Mouse (Mus musculus): ENCODE results near the gene Cep57l1. TPM values are rescaled to one million over a fixed set of nuclear protein-coding genes. Genes with fewer than 3 reads are reported as not detected.

Cep57l1 gene
- polyA plus RNA-seq, 1 experiment from 2014 or later: 14.9 TPM

- Histone ChIP-seq H3K9me3 (no peaks in the 10 kb centered on the region), H3K27ac (replicated peaks) (no peak overlapping the region), H3K4me3 (peak overlapping the region; percentile 77), H3K4me2 (peak overlapping the region; percentile 81), H3K36me3 (no peaks in the 10 kb centered on the region), H3K4me1 (replicated peaks) (peaks cover 44% of the 10 kb centered on the region), H3K9ac (peak overlapping the region; percentile 32), H3K27me3 (no peaks in the 10 kb centered on the region)
- no peak for ATAC-seq (ENCODE audit: low FRiP score, low read depth)
- 77% methylated on average over 6 of the region's 6 CpGs for WGBS
Measured at GRCm38 (mm10) chr10:41812566-41812965, 2.9 kb upstream of the Cep57l1 start.

GRCm38 (mm10) chr10:41810564-41811455, 1.1 kb upstream of the Cep57l1 start:
- Histone ChIP-seq H3K9ac (peak overlapping the region; percentile 84), H3K27ac (replicated peaks) (peak overlapping the region; percentile 96), H3K4me3 (peak overlapping the region; percentile 77), H3K9me3 (no peaks in the 10 kb centered on the region), H3K4me2 (peak overlapping the region; percentile 81), H3K36me3 (no peaks in the 10 kb centered on the region), H3K4me1 (replicated peaks) (peaks cover 44% of the 10 kb centered on the region), H3K27me3 (no peaks in the 10 kb centered on the region)
- ATAC-seq (ENCODE audit: low FRiP score, low read depth): no peak; the same call in 1 of the 2 replicates
- under 1% methylated on average over 36 of the region's 36 CpGs for WGBS

- Histone ChIP-seq H3K27ac (replicated peaks) (peak overlapping the region; percentile 96), H3K9me3 (no peaks in the 10 kb centered on the region), H3K4me2 (peak overlapping the region; percentile 81), H3K27me3 (no peaks in the 10 kb centered on the region), H3K4me3 (peak overlapping the region; percentile 77), H3K9ac (peak overlapping the region; percentile 84), H3K36me3 (no peaks in the 10 kb centered on the region), H3K4me1 (replicated peaks) (peaks cover 34% of the 10 kb centered on the region)
- 2% methylated on average over 25 of the region's 25 CpGs for WGBS
- peak; percentile 89 for ATAC-seq (ENCODE audit: low FRiP score, low read depth)
Measured at GRCm38 (mm10) chr10:41809080-41809770, 446 bp downstream of the Cep57l1 start.

- Histone ChIP-seq H3K27me3 (no peaks in the 10 kb centered on the region), H3K27ac (replicated peaks) (no peak overlapping the region), H3K4me3 (no peak overlapping the region), H3K4me1 (replicated peaks) (0 out of 2 replicates have a peak, but pooled peaks cover 3% of the 10 kb centered on the region), H3K9ac (no peak overlapping the region), H3K4me2 (no peak overlapping the region), H3K9me3 (peaks cover 3% of the 10 kb centered on the region; the same call in 1 of the 2 replicates), H3K36me3 (peaks cover 17% of the 10 kb centered on the region)
- 91% methylated on average over 2 of the region's 2 CpGs for WGBS
- no peak for ATAC-seq (ENCODE audit: low FRiP score, low read depth)
Measured at GRCm38 (mm10) chr10:41805729-41806355, 3.8 kb downstream of the Cep57l1 start.

GRCm38 (mm10) chr10:41804711-41805110, 5.0 kb downstream of the Cep57l1 start:
- Histone ChIP-seq H3K4me2 (no peak overlapping the region), H3K9me3 (peaks cover 3% of the 10 kb centered on the region; the same call in 1 of the 2 replicates), H3K4me1 (replicated peaks) (0 out of 2 replicates have a peak, but pooled peaks cover 3% of the 10 kb centered on the region), H3K27ac (replicated peaks) (no peak overlapping the region), H3K4me3 (no peak overlapping the region), H3K36me3 (peaks cover 28% of the 10 kb centered on the region), H3K9ac (no peak overlapping the region), H3K27me3 (no peaks in the 10 kb centered on the region)
- WGBS: 92% methylated on average over 3 of the region's 3 CpGs
- no peak for ATAC-seq (ENCODE audit: low FRiP score, low read depth)

GRCm38 (mm10) chr10:41803467-41803866, 6.2 kb downstream of the Cep57l1 start:
- no peak overlapping the region for H3K9ac ChIP-seq
- no peak overlapping the region for H3K27ac ChIP-seq (replicated peaks)
- no peak overlapping the region for H3K4me2 ChIP-seq
- peaks cover 40% of the 10 kb centered on the region for H3K36me3 ChIP-seq
- 99% methylated on average over 8 of the region's 8 CpGs for WGBS
- peaks cover 11% of the 10 kb centered on the region for H3K9me3 ChIP-seq
- H3K4me1 ChIP-seq (replicated peaks): no peaks in the 10 kb centered on the region
- no peak for ATAC-seq (ENCODE audit: low FRiP score, low read depth)
- H3K4me3 ChIP-seq: no peak overlapping the region
- H3K27me3 ChIP-seq: no peaks in the 10 kb centered on the region

GRCm38 (mm10) chr10:41797253-41797652, 12.4 kb downstream of the Cep57l1 start:
- no peak overlapping the region for H3K4me2 ChIP-seq
- ATAC-seq (ENCODE audit: low FRiP score, low read depth): no peak
- no peak overlapping the region for H3K9ac ChIP-seq
- H3K4me3 ChIP-seq: no peak overlapping the region
- H3K9me3 ChIP-seq: peaks cover 15% of the 10 kb centered on the region
- H3K4me1 ChIP-seq (replicated peaks): no peaks in the 10 kb centered on the region
- peaks cover 57% of the 10 kb centered on the region for H3K36me3 ChIP-seq
- no peak overlapping the region for H3K27ac ChIP-seq (replicated peaks)
- WGBS: 98% methylated on average over 8 of the region's 8 CpGs
- H3K27me3 ChIP-seq: no peaks in the 10 kb centered on the region

- H3K9me3 ChIP-seq: peaks cover 3% of the 10 kb centered on the region; the same call in 1 of the 2 replicates
- H3K4me2 ChIP-seq: no peak overlapping the region
- ATAC-seq (ENCODE audit: low FRiP score, low read depth): no peak
- 88% methylated on average over 6 of the region's 6 CpGs for WGBS
- peaks cover 11% of the 10 kb centered on the region for H3K36me3 ChIP-seq
- no peaks in the 10 kb centered on the region for H3K4me1 ChIP-seq (replicated peaks)
- H3K27ac ChIP-seq (replicated peaks): no peak overlapping the region
- H3K9ac ChIP-seq: no peak overlapping the region
- H3K4me3 ChIP-seq: no peak overlapping the region
- H3K27me3 ChIP-seq: no peaks in the 10 kb centered on the region
Measured at GRCm38 (mm10) chr10:41792375-41792774, 17.3 kb downstream of the Cep57l1 start.

- Histone ChIP-seq H3K4me1 (replicated peaks) (no peaks in the 10 kb centered on the region), H3K27me3 (no peaks in the 10 kb centered on the region), H3K9me3 (no peaks in the 10 kb centered on the region), H3K36me3 (no peaks in the 10 kb centered on the region), H3K27ac (replicated peaks) (no peak overlapping the region), H3K4me2 (no peak overlapping the region), H3K4me3 (no peak overlapping the region), H3K9ac (no peak overlapping the region)
- ATAC-seq (ENCODE audit: low FRiP score, low read depth): no peak
- 98% methylated on average over 6 of the region's 6 CpGs for WGBS
Measured at GRCm38 (mm10) chr10:41767254-41767653, 42.4 kb downstream of the Cep57l1 start.

- H3K4me2 ChIP-seq: no peak overlapping the region
- no peak overlapping the region for H3K27ac ChIP-seq (replicated peaks)
- H3K9ac ChIP-seq: no peak overlapping the region
- ATAC-seq (ENCODE audit: low FRiP score, low read depth): no peak
- H3K36me3 ChIP-seq: no peaks in the 10 kb centered on the region
- H3K4me1 ChIP-seq (replicated peaks): no peaks in the 10 kb centered on the region
- no peak overlapping the region for H3K4me3 ChIP-seq
- no peaks in the 10 kb centered on the region for H3K27me3 ChIP-seq
- WGBS: 83% methylated on average over 4 of the region's 4 CpGs
- H3K9me3 ChIP-seq: no peaks in the 10 kb centered on the region
Measured at GRCm38 (mm10) chr10:41766280-41766679, 43.4 kb downstream of the Cep57l1 start.

GRCm38 (mm10) chr10:41765586-41765985, 44.1 kb downstream of the Cep57l1 start:
- H3K27ac ChIP-seq (replicated peaks): no peak overlapping the region
- no peaks in the 10 kb centered on the region for H3K4me1 ChIP-seq (replicated peaks)
- H3K27me3 ChIP-seq: no peaks in the 10 kb centered on the region
- H3K9me3 ChIP-seq: no peaks in the 10 kb centered on the region
- 89% methylated on average over 4 of the region's 4 CpGs for WGBS
- no peak overlapping the region for H3K4me3 ChIP-seq
- no peaks in the 10 kb centered on the region for H3K36me3 ChIP-seq
- H3K9ac ChIP-seq: no peak overlapping the region
- H3K4me2 ChIP-seq: no peak overlapping the region
- no peak for ATAC-seq (ENCODE audit: low FRiP score, low read depth)
